Mouse (Mus musculus): ENCODE data around the gene Rcn3. TPM values are rescaled to one million over a fixed set of nuclear protein-coding genes. Genes with fewer than 3 reads are reported as not detected.

Gene Rcn3
- total RNA-seq, 2 experiments from 2014 or later, result 57.2 to 80.5 TPM

- intact Hi-C loops (cut with DNase I; ENCODE audit: low total_unique reads), result no loop called here
- DNase-seq, result no peak
Observed at GRCm38 (mm10) chr7:45033722-45034359, 58.2 kb downstream of the Rcn3 start.

Small RNA genes lying within 50 kb of the gene (microRNA-seq; reads per million reads assigned to microRNA genes)
- gene Mir150, result 429 to 434 reads per million in 2 experiments
- 10.5 to 11.2 reads per million in 2 experiments for gene Mir5121

Other genes with a start within 250 kb of the Rcn3 start
- gene Akt1s1, start 243.2 kb downstream of the Rcn3 start, total RNA-seq (2021), result 10 to 100 TPM; 85.9 to 86.7 TPM
- 10 to 100 TPM; 28.2 to 38.9 TPM for gene Tbc1d17, start 243.1 kb downstream of the Rcn3 start, total RNA-seq (2021)
- 10 to 100 TPM; 15.1 to 16.6 TPM for gene Pnkp, start 235.1 kb downstream of the Rcn3 start, total RNA-seq (2021)
- 100 to 1,000 TPM; 161 to 167 TPM for gene Ptov1, start 222.4 kb downstream of the Rcn3 start, total RNA-seq (2021)
- 10 to 100 TPM; 48.0 to 49.7 TPM for gene Med25, start 199.5 kb downstream of the Rcn3 start, total RNA-seq (2021)
- 10 to 100 TPM; 18.8 to 23.4 TPM for gene Fuz, start 196.1 kb downstream of the Rcn3 start, total RNA-seq (2021)
- 10 to 100 TPM; 55.4 to 60.8 TPM for gene Ap2a1, start 162.7 kb downstream of the Rcn3 start, total RNA-seq (2021)
- gene Tsks, start 149.0 kb downstream of the Rcn3 start, total RNA-seq (2021), result not detected
- gene Cpt1c, start 117.4 kb downstream of the Rcn3 start, total RNA-seq (2021), result 1 to 10 TPM; 2.3 to 2.7 TPM
- 100 to 1,000 TPM; 144 to 227 TPM for gene Prmt1, start 105.7 kb downstream of the Rcn3 start, total RNA-seq (2021)
- 10 to 100 TPM; 20.0 to 22.2 TPM for gene Irf3, start 94.6 kb downstream of the Rcn3 start, total RNA-seq (2021)
- 10 to 100 TPM in 1 of 2 experiments, 1 to 10 TPM in 1; 10.0 to 10.6 TPM for gene Bcl2l12, start 93.5 kb downstream of the Rcn3 start, total RNA-seq (2021)
- gene Scaf1, start 75.9 kb downstream of the Rcn3 start, total RNA-seq (2021), result 10 to 100 TPM; 35.6 to 40.1 TPM
- 10 to 100 TPM; 43.1 to 53.1 TPM for gene Rras, start 74.3 kb downstream of the Rcn3 start, total RNA-seq (2021)
- gene Prr12, start 39.3 kb downstream of the Rcn3 start, total RNA-seq (2021), result 10 to 100 TPM; 17.9 to 29.6 TPM
- gene Nosip, start 29.8 kb downstream of the Rcn3 start, total RNA-seq (2021), result 10 to 100 TPM; 34.3 to 35.2 TPM
- gene Prrg2, start 29.5 kb downstream of the Rcn3 start, total RNA-seq (2021), result 1 to 10 TPM; 7.2 to 7.6 TPM
- 10 to 100 TPM; 62.5 to 64.4 TPM for gene Fcgrt, start 11.6 kb upstream of the Rcn3 start, total RNA-seq (2021)
- gene Rps11, start 32.2 kb upstream of the Rcn3 start, total RNA-seq (2021), result 100 to 1,000 TPM; 599 to 696 TPM
- gene Rpl13a, start 36.5 kb upstream of the Rcn3 start, total RNA-seq (2021), result 100 to 1,000 TPM; 742 to 866 TPM
- not detected for gene Gm45713, start 44.0 kb upstream of the Rcn3 start, total RNA-seq (2021)
- gene Flt3l, start 44.2 kb upstream of the Rcn3 start, total RNA-seq (2021), result 1 to 10 TPM; 1.9 to 2.5 TPM
- 10 to 100 TPM; 40.0 to 42.4 TPM for gene Pih1d1, start 62.1 kb upstream of the Rcn3 start, total RNA-seq (2021)
- gene Aldh16a1, start 62.4 kb upstream of the Rcn3 start, total RNA-seq (2021), result 10 to 100 TPM; 21.4 to 23.2 TPM
- 1 to 10 TPM; 3.6 to 4.3 TPM for gene Slc17a7, start 71.7 kb upstream of the Rcn3 start, total RNA-seq (2021)
- gene Gfy, start 87.3 kb upstream of the Rcn3 start, total RNA-seq (2021), result under 1 TPM; 0.16 to 0.23 TPM
- gene Pth2, start 88.8 kb upstream of the Rcn3 start, total RNA-seq (2021), result not detected
- 1 to 10 TPM; 2.1 to 2.6 TPM for gene Ccdc155, start 112.7 kb upstream of the Rcn3 start, total RNA-seq (2021)
- gene Dkkl1, start 119.9 kb upstream of the Rcn3 start, total RNA-seq (2021), result not detected
- gene Tead2, start 123.5 kb upstream of the Rcn3 start, total RNA-seq (2021), result 10 to 100 TPM in 1 of 2 experiments, 1 to 10 TPM in 1; 7.1 to 10.9 TPM
- gene Cd37, start 146.9 kb upstream of the Rcn3 start, total RNA-seq (2021), result 1 to 10 TPM; 1.4 to 1.5 TPM
- not detected for gene Slc6a16, start 148.9 kb upstream of the Rcn3 start, total RNA-seq (2021)
- gene Slc6a21, start 185.3 kb upstream of the Rcn3 start, total RNA-seq (2021), result not detected
- gene Trpm4, start 241.6 kb upstream of the Rcn3 start, total RNA-seq (2021), result 10 to 100 TPM; 23.5 to 24.5 TPM
- 100 to 1,000 TPM; 711 to 744 TPM for gene Hrc, start 243.1 kb upstream of the Rcn3 start, total RNA-seq (2021)

Data from gastrocnemius, postnatal 14 days (tissue).